Mouse (Mus musculus) stomach, embryonic 14.5 days (tissue): Measurements from ENCODE around the gene Lix1l. TPM values are rescaled to one million over a fixed set of nuclear protein-coding genes. Genes with fewer than 3 reads are reported as not detected.
A peak's percentile ranks its signal among the peaks of the same experiment; 100 is the strongest.

Experiments used
- ATAC-seq: fragments of 200-750 bp; cut with Nextera tagmentation; 2 replicates; pipeline ENCODE4 v1.8.0; 2017; ENCODE audit warnings: low read depth, moderate TSS enrichment; ENCODE audit not compliant: insufficient number of reproducible peaks, insufficient read depth, low FRiP score
- H3K27ac ChIP-seq: fragments of 300-500 bp; sonication (generic); 2 replicates; pipeline ENCODE4 v1.5.1; 2014; ENCODE audit warnings: mild to moderate bottlenecking, low read length, moderate library complexity, mixed read lengths
- H3K27me3 ChIP-seq: fragments of 300-500 bp; sonication (generic); 2 replicates; pipeline ENCODE4 v1.6.1; 2014; ENCODE audit warnings: low read length, control low read depth, mixed read lengths; ENCODE audit not compliant: control insufficient read depth, insufficient read depth
- H3K36me3 ChIP-seq: fragments of 300-500 bp; sonication (generic); 2 replicates; pipeline ENCODE4 v1.6.1; 2014; ENCODE audit warnings: mild to moderate bottlenecking, control low read depth, low read length, moderate library complexity, mixed read lengths; ENCODE audit not compliant: control insufficient read depth, insufficient read depth
- H3K4me1 ChIP-seq: fragments of 300-500 bp; sonication (generic); 2 replicates; pipeline ENCODE4 v1.6.1; 2014; ENCODE audit warnings: low read length, control low read depth, mixed read lengths; ENCODE audit not compliant: control insufficient read depth, insufficient read depth
- H3K4me2 ChIP-seq: fragments of 300-500 bp; sonication (generic); replicated peaks from 2 replicates; pipeline ENCODE4 v1.6.1; 2014; ENCODE audit warnings: low read depth, low read length, control low read depth
- H3K4me3 ChIP-seq: fragments of 300-500 bp; sonication (generic); 2 replicates; pipeline ENCODE4 v1.5.1; 2014; ENCODE audit warnings: low read depth, low read length, control low read depth
- H3K9ac ChIP-seq: fragments of 300-500 bp; sonication (generic); replicated peaks from 2 replicates; pipeline ENCODE4 v1.6.1; 2014; ENCODE audit warnings: low read depth, mild to moderate bottlenecking, control low read depth, low read length, moderate library complexity, mixed read lengths
- H3K9me3 ChIP-seq: fragments of 300-500 bp; sonication (generic); 2 replicates; pipeline ENCODE4 v1.6.1; 2016; ENCODE audit warnings: low read depth, low read length, control low read depth; ENCODE audit not compliant: control insufficient read depth
- WGBS: fragments of 180-500 bp; shearing (Covaris S2); extraction: QIAGEN DNeasy Blood & Tissue Kit; methylation state at CpG from one replicate; pipeline ENCODE4 v1.1.7; 2014; 5-methylcytosine and 5-hydroxymethylcytosine counted together
- polyA plus RNA-seq: library from polyadenylated mRNA; unstranded; fragments of >200 nt; fragmentation: Nextera tagmentation; extraction: Ambion mirVana; gene quantifications from 2 replicates; pipeline ENCODE4 v1.2.1, GENCODE M21; 2014

Lix1l gene
- polyA plus RNA-seq, 1 experiment from 2014 or later: 10.6 TPM

GRCm38 (mm10) chr3:96557694-96558093 lies 43.3 kb upstream of the Lix1l start, which contains the start of gene Txnip:
Txnip (plus strand) TSS chr3:96557957.
- no peaks in the 10 kb centered on the region for H3K9me3 ChIP-seq
- H3K9ac ChIP-seq: peak within 1 kb of the TSS; percentile 92
- H3K4me3 ChIP-seq: peak within 1 kb of the TSS; percentile 66
- H3K27ac ChIP-seq: peak within 1 kb of the TSS; percentile 90
- peak within 1 kb of the TSS; percentile 57 for H3K4me2 ChIP-seq
- peaks cover 23% of the 10 kb centered on the region for H3K36me3 ChIP-seq
- under 1% methylated on average over 26 of the region's 26 CpGs for WGBS
- no peaks in the 10 kb centered on the region for H3K27me3 ChIP-seq
- H3K4me1 ChIP-seq: peaks cover 51% of the 10 kb centered on the region
- peak; percentile 99 for ATAC-seq

GRCm38 (mm10) chr3:96558159-96558558 lies 42.8 kb upstream of the Lix1l start:
- WGBS: under 1% methylated on average over 17 of the region's 17 CpGs
- peaks cover 51% of the 10 kb centered on the region for H3K4me1 ChIP-seq
- ATAC-seq: no peak

GRCm38 (mm10) chr3:96558668-96559196 lies 42.2 kb upstream of the Lix1l start:
- H3K27ac ChIP-seq: peak overlapping the region; percentile 90
- 20% methylated on average over 10 of the region's 10 CpGs for WGBS
- H3K9ac ChIP-seq: peak overlapping the region; percentile 92
- H3K4me3 ChIP-seq: peak overlapping the region; percentile 66
- H3K4me2 ChIP-seq: peak overlapping the region; percentile 56
- peaks cover 51% of the 10 kb centered on the region for H3K4me1 ChIP-seq
- H3K27me3 ChIP-seq: no peaks in the 10 kb centered on the region
- H3K9me3 ChIP-seq: no peaks in the 10 kb centered on the region
- no peak for ATAC-seq
- H3K36me3 ChIP-seq: peaks cover 23% of the 10 kb centered on the region

More at GRCm38 (mm10) chr3:96558159-96558558, 42.8 kb upstream of the Lix1l start:
- H3K27me3 ChIP-seq: no peaks in the 10 kb centered on the region
- peak overlapping the region; percentile 92 for H3K9ac ChIP-seq
- no peaks in the 10 kb centered on the region for H3K9me3 ChIP-seq
- peaks cover 23% of the 10 kb centered on the region for H3K36me3 ChIP-seq
- H3K4me3 ChIP-seq: peak overlapping the region; percentile 66
- peak overlapping the region; percentile 56 for H3K4me2 ChIP-seq
- peak overlapping the region; percentile 90 for H3K27ac ChIP-seq

- H3K9me3 ChIP-seq: no peaks in the 10 kb centered on the region
- H3K36me3 ChIP-seq: peaks cover 23% of the 10 kb centered on the region
- H3K27me3 ChIP-seq: no peaks in the 10 kb centered on the region
- H3K4me3 ChIP-seq: peak overlapping the region; percentile 66
- no peak for ATAC-seq
- H3K4me1 ChIP-seq: peaks cover 55% of the 10 kb centered on the region
- H3K9ac ChIP-seq: peak overlapping the region; percentile 92
- peak overlapping the region; percentile 3; the same call in 1 of the 2 replicates for H3K27ac ChIP-seq
- WGBS: 68% methylated on average over 12 of the region's 12 CpGs
- peak overlapping the region; percentile 56 for H3K4me2 ChIP-seq
Measured at GRCm38 (mm10) chr3:96559398-96559910, 41.5 kb upstream of the Lix1l start.

- WGBS: 74% methylated on average over 23 of the region's 23 CpGs
- Histone ChIP-seq H3K4me1 (peaks cover 54% of the 10 kb centered on the region), H3K27me3 (no peaks in the 10 kb centered on the region), H3K9ac (peak overlapping the region; percentile 92; the same call in 1 of the 2 replicates), H3K4me2 (peak overlapping the region; percentile 56), H3K9me3 (no peaks in the 10 kb centered on the region), H3K4me3 (peak overlapping the region; percentile 66), H3K36me3 (peaks cover 23% of the 10 kb centered on the region), H3K27ac (peak overlapping the region; percentile 3; the same call in 1 of the 2 replicates)
- ATAC-seq: no peak
Measured at GRCm38 (mm10) chr3:96559911-96560850, 40.8 kb upstream of the Lix1l start.

- Histone ChIP-seq H3K4me3 (peak overlapping the region; percentile 66), H3K9ac (no peak overlapping the region; the same call in 1 of the 2 replicates), H3K4me2 (peak overlapping the region; percentile 56), H3K27me3 (no peaks in the 10 kb centered on the region), H3K9me3 (no peaks in the 10 kb centered on the region), H3K4me1 (peaks cover 47% of the 10 kb centered on the region), H3K36me3 (peaks cover 23% of the 10 kb centered on the region), H3K27ac (peak overlapping the region; percentile 16; the same call in 1 of the 2 replicates)
- ATAC-seq: no peak
- 77% methylated on average over 9 of the region's 9 CpGs for WGBS
Measured at GRCm38 (mm10) chr3:96560881-96561668, 39.9 kb upstream of the Lix1l start.

DNA sequence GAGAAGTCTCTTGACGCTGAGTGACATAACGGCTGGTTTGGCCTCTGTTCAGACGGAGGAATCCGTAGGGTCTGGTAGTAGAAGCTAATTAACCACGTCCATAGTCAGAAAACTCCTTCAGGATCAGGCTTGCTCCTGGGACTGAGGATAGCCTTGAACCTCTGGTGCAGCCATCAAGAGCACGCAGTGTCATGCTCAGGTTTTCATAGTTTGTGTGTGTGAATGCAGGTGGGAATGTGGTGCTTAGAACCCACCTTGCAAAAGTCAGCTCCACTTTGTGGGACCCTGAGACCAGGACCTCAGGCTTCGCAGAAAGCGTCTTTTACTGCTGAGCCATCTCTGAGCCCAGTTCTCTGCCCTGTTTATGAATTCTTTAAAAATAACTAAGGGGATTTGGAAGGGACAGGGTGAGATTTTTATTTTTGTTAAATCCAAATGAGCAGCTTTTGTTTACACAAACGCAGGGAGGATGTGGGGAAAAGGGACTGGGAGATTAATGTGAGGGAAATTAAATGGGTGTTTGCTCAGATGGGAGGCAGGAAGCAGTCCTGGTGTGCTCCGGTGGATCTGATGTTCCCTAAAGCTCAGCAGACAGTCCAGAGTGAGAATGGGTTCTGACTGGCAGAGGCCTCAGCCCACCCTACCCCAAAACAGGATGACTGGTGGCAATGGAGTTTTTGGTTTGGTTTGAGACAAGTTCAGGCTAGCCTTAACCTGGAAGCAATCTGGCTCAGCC lies 38.8 kb upstream of the Lix1l start:
- Histone ChIP-seq H3K36me3 (peaks cover 23% of the 10 kb centered on the region), H3K4me1 (peaks cover 40% of the 10 kb centered on the region), H3K9me3 (no peaks in the 10 kb centered on the region), H3K27ac (peak overlapping the region; percentile 68), H3K4me2 (peak overlapping the region; percentile 56), H3K9ac (no peak overlapping the region), H3K27me3 (no peaks in the 10 kb centered on the region), H3K4me3 (no peak overlapping the region)
- 36% methylated on average over 10 of the region's 10 CpGs for WGBS
- ATAC-seq: no peak
